Mouse (Mus musculus) activated CD4-positive, CD25-positive, alpha-beta regulatory T cell, adult 9 weeks (primary cell): ENCODE results near the gene Trit1. TPM values are rescaled to one million over a fixed set of nuclear protein-coding genes. Genes with fewer than 3 reads are reported as not detected.

Source experiments
- polyA plus RNA-seq: library from polyadenylated mRNA; unstranded; fragments of 100-300 nt; shearing (Covaris generic); gene quantifications from one replicate; pipeline ENCODE4 v1.2.1, GENCODE M21; 2017

Trit1 gene
- polyA plus RNA-seq = 26.3 TPM

GRCm38 (mm10) chr4:123016451-123016957 lies at the start of gene Trit1:
Gene Trit1 (plus strand): TSS chr4:123016597.

DNA sequence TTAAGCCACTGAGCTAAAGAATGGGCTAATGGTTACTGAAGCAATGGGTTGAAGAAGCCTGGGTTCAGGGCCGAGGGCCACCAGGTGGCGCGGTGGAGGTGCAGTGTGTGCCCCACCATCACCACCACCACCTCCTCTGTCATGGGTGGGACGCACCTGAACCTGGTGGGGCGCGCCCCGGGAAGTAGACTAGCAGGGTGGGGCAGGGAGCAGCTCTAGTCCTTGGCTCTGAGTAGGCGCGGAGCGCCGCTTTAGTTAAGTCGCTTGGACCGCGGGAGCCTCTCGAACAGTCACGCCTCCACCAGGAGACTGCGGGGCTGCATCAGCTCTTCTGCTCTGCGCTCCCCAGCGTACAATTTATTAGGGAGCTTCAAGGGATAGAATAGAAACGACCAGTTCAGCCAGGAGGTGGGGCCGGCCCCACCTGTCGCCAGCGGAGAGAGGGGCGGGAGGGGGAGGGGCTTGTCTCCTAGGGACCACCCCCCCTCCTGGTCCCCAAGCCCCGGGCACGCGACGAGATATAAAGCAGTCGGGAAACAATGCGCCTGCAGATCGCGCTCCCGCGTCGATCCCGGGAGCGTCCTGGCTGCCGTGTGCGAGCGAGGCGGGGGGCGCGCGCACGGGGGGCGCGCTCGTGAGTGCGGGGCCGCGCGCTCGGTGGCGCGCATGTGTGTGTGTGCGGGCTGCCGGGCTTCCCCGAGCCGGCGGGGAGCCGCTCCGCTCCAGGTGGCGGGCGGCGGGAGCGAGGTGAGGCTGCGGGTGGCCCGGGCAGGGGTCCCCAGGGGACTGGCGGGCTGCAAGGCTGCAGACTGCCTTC lies 20.8 kb upstream of the Trit1 start, which contains the start of gene Mycl:
Mycl (plus strand) TSS at position 249 of the 817 bp plus-strand sequence.

Other genes with a start within 250 kb of the Trit1 start
- 117 TPM for gene Ppt1, start 180.4 kb upstream of the Trit1 start, polyA plus RNA-seq
- gene Cap1, start 130.5 kb upstream of the Trit1 start, polyA plus RNA-seq = 193 TPM
- 4.0 TPM for gene Mfsd2a, start 55.4 kb upstream of the Trit1 start, polyA plus RNA-seq
- gene Mycl, start 20.9 kb upstream of the Trit1 start, polyA plus RNA-seq = not detected
- gene Bmp8b, start 88.6 kb downstream of the Trit1 start, polyA plus RNA-seq = 0.15 TPM
- gene Oxct2b, start 99.7 kb downstream of the Trit1 start, polyA plus RNA-seq = not detected
- 96.6 TPM for gene Ppie, start 123.4 kb downstream of the Trit1 start, polyA plus RNA-seq
- gene Hpcal4, start 166.6 kb downstream of the Trit1 start, polyA plus RNA-seq = not detected
- gene Nt5c1a, start 184.9 kb downstream of the Trit1 start, polyA plus RNA-seq = not detected
- gene Heyl, start 217.0 kb downstream of the Trit1 start, polyA plus RNA-seq = 0.12 TPM
- 7.2 TPM for gene Pabpc4, start 245.8 kb downstream of the Trit1 start, polyA plus RNA-seq